Comparison of ENCODE assay signal across 8 mouse cellular contexts in genomic region chr12:111007134-111008103, GRCm38 (mm10). TPM values are rescaled to one million over a fixed set of nuclear protein-coding genes. Genes with fewer than 3 reads are reported as not detected.
DNase-seq lines count a peak whose midpoint lies in the region; ATAC-seq and TF ChIP-seq lines count a peak whose summit lies in the region.

No protein-coding gene starts in this region.

- no peak overlapping the region for H3K9ac ChIP-seq in forebrain, postnatal 0 days
- no peak overlapping the region for H3K9ac ChIP-seq in forebrain, embryonic 12.5 days
- H3K9ac ChIP-seq in heart, embryonic 14.5 days (ENCODE audit: low read length) = peak overlapping the region; percentile 30; the same call in 1 of the 2 replicates
- H3K9ac ChIP-seq in stomach, embryonic 16.5 days (ENCODE audit: low read length) = peak overlapping the region; percentile 46

- H3K4me2 ChIP-seq in forebrain, postnatal 0 days (ENCODE audit: low read depth) = no peak overlapping the region
- H3K4me2 ChIP-seq in forebrain, embryonic 12.5 days = no peak overlapping the region
- peak overlapping the region; percentile 9; the same call in 1 of the 2 replicates for H3K4me2 ChIP-seq in heart, embryonic 14.5 days (ENCODE audit: low read length)
- H3K4me2 ChIP-seq in stomach, embryonic 16.5 days (ENCODE audit: low read depth, low read length) = no peak overlapping the region; the same call in 1 of the 2 replicates

- no peaks in the 10 kb centered on the region for H3K36me3 ChIP-seq in forebrain, postnatal 0 days (ENCODE audit: insufficient read depth)
- no peaks in the 10 kb centered on the region for H3K36me3 ChIP-seq in forebrain, embryonic 12.5 days (replicated peaks)
- no peaks in the 10 kb centered on the region for H3K36me3 ChIP-seq in heart, embryonic 14.5 days (ENCODE audit: control insufficient read depth, insufficient read depth, low read length)
- no peaks in the 10 kb centered on the region for H3K36me3 ChIP-seq in stomach, embryonic 16.5 days (ENCODE audit: control insufficient read depth, insufficient read depth, low read length)

- DNase-seq in forebrain, postnatal 0 days = peak; percentile 6
- peak; percentile 79 for DNase-seq in adrenal gland, adult 2 months
- DNase-seq in liver = peak; percentile 69
- no peak for DNase-seq in left cerebral cortex, postnatal 36 days (ENCODE audit: low spot score in 2 of 2)
- no peak for DNase-seq in right cerebral cortex, postnatal 10 days (ENCODE audit: low spot score in 2 of 2)

- H3K27me3 ChIP-seq in forebrain, postnatal 0 days (ENCODE audit: insufficient read depth, low read length) = no peaks in the 10 kb centered on the region
- H3K27me3 ChIP-seq in forebrain, embryonic 12.5 days = no peaks in the 10 kb centered on the region
- no peaks in the 10 kb centered on the region for H3K27me3 ChIP-seq in heart, embryonic 14.5 days (ENCODE audit: control insufficient read depth, insufficient read depth, low read length)
- H3K27me3 ChIP-seq in stomach, embryonic 16.5 days (ENCODE audit: control insufficient read depth, insufficient read depth, low read length) = no peaks in the 10 kb centered on the region

- intact Hi-C loops in left cerebral cortex, postnatal 36 days (cut with DNase I) = no loop called here

- TF ChIP-seq CTCF in forebrain, postnatal 0 days (IDR thresholded peaks at IDR 0.05; ENCODE audit: low read depth) = no peak

- no peaks in the 10 kb centered on the region for H3K4me1 ChIP-seq in forebrain, postnatal 0 days (ENCODE audit: insufficient read depth)
- peaks cover 17% of the 10 kb centered on the region; the same call in 1 of the 2 replicates for H3K4me1 ChIP-seq in forebrain, embryonic 12.5 days
- H3K4me1 ChIP-seq in heart, embryonic 14.5 days (ENCODE audit: control insufficient read depth in 2 of 2, insufficient read depth in 2 of 2, low read length in 2 of 2) = peaks cover 41 to 54% of the 10 kb centered on the region in 2 experiments
- H3K4me1 ChIP-seq in stomach, embryonic 16.5 days (ENCODE audit: control insufficient read depth, insufficient read depth, low read length) = peaks cover 40% of the 10 kb centered on the region

- no peak overlapping the region for H3K27ac ChIP-seq in forebrain, postnatal 0 days (ENCODE audit: low read depth, low read length)
- H3K27ac ChIP-seq in forebrain, embryonic 12.5 days = no peak overlapping the region
- H3K27ac ChIP-seq in heart, embryonic 14.5 days (replicated peaks in 1 of 2; ENCODE audit: control insufficient read depth in 1 of 2, insufficient read depth in 1 of 2, low read depth in 2 of 2, low read length in 2 of 2) = peak overlapping the region; percentile 55 to 70
- H3K27ac ChIP-seq in stomach, embryonic 16.5 days (ENCODE audit: low read length) = peak overlapping the region; percentile 90

- WGBS in forebrain, postnatal 0 days = 74% methylated on average over 14 of the region's 14 CpGs
- 75% methylated on average over 14 of the region's 14 CpGs for WGBS in forebrain, embryonic 12.5 days
- 42% methylated on average over 14 of the region's 14 CpGs for WGBS in heart, embryonic 14.5 days
- WGBS in stomach, embryonic 16.5 days = 54% methylated on average over 14 of the region's 14 CpGs

- no peaks in the 10 kb centered on the region for H3K9me3 ChIP-seq in forebrain, postnatal 0 days (ENCODE audit: low read length)
- no peaks in the 10 kb centered on the region for H3K9me3 ChIP-seq in forebrain, embryonic 12.5 days
- 0 out of 2 replicates have a peak, but pooled peaks cover 1% of the 10 kb centered on the region for H3K9me3 ChIP-seq in heart, embryonic 14.5 days (ENCODE audit: control insufficient read depth, low read length)
- no peaks in the 10 kb centered on the region; the same call in 1 of the 2 replicates for H3K9me3 ChIP-seq in stomach, embryonic 16.5 days (replicated peaks; ENCODE audit: control insufficient read depth, low read length)

- H3K4me3 ChIP-seq in forebrain, postnatal 0 days (ENCODE audit: low read depth, low read length) = no peak overlapping the region
- no peak overlapping the region for H3K4me3 ChIP-seq in forebrain, embryonic 12.5 days (replicated peaks)
- H3K4me3 ChIP-seq in heart, embryonic 14.5 days (ENCODE audit: control insufficient read depth in 1 of 2, insufficient read depth in 1 of 2, low read depth in 1 of 2, low read length in 2 of 2) = no peak overlapping the region
- H3K4me3 ChIP-seq in stomach, embryonic 16.5 days (replicated peaks; ENCODE audit: low read length) = no peak overlapping the region

- no peak for ATAC-seq in forebrain, postnatal 0 days
- no peak for ATAC-seq in forebrain, embryonic 12.5 days (ENCODE audit: low FRiP score)
- ATAC-seq in heart, embryonic 14.5 days (ENCODE audit: insufficient number of reproducible peaks, insufficient read depth, low FRiP score, low read depth) = peak; percentile 64
- peak; percentile 81 for ATAC-seq in stomach, embryonic 16.5 days (ENCODE audit: insufficient read depth, low FRiP score)

RNA-seq across cellular contexts. Expression of gene Ankrd9, which starts 28.6 kb away (rescaled TPM):
- 7.6 and 8.7 TPM in 2 replicates for total RNA-seq in forebrain, postnatal 0 days (2014; rRNA removed)
- polyA plus RNA-seq in forebrain, postnatal 0 days (2015; fragmentation: Nextera tagmentation; extraction: Ambion mirVana) = 7.8 and 10.2 TPM in 2 replicates
- 15.0 and 15.5 TPM in 2 replicates for polyA plus RNA-seq in forebrain, embryonic 12.5 days (2016; fragmentation: Nextera tagmentation; extraction: Ambion mirVana)
- total RNA-seq in adrenal gland, adult 2 months (2021) = 10 to 100 TPM; 30.4 to 42.7 TPM
- 90.6 and 110 TPM in 2 replicates for polyA plus RNA-seq in adrenal gland, adult 2 months (2012; rRNA removed)
- 10.8 TPM in 2 replicates for polyA plus RNA-seq in heart, embryonic 14.5 days (2014; fragmentation: Nextera tagmentation; extraction: Ambion mirVana)
- polyA plus RNA-seq in stomach, embryonic 16.5 days (2015; fragmentation: Nextera tagmentation; extraction: Ambion mirVana) = 17.4 and 18.5 TPM in 2 replicates
- total RNA-seq in left cerebral cortex, postnatal 36 days (2021) = 10 to 100 TPM; 15.1 to 19.4 TPM

RNA-seq across cellular contexts. Expression of gene Rcor1, which starts 31.7 kb away (rescaled TPM):
- 14.0 and 16.2 TPM in 2 replicates for total RNA-seq in forebrain, postnatal 0 days (2014; rRNA removed)
- polyA plus RNA-seq in forebrain, postnatal 0 days (2015; fragmentation: Nextera tagmentation; extraction: Ambion mirVana) = 3.2 and 4.3 TPM in 2 replicates
- polyA plus RNA-seq in forebrain, embryonic 12.5 days (2016; fragmentation: Nextera tagmentation; extraction: Ambion mirVana) = 10.1 and 10.7 TPM in 2 replicates
- 10 to 100 TPM; 35.7 to 63.8 TPM for total RNA-seq in adrenal gland, adult 2 months (2021)
- 5.3 and 8.0 TPM in 2 replicates for polyA plus RNA-seq in adrenal gland, adult 2 months (2012; rRNA removed)
- polyA plus RNA-seq in heart, embryonic 14.5 days (2014; fragmentation: Nextera tagmentation; extraction: Ambion mirVana) = 12.3 and 12.6 TPM in 2 replicates
- 9.5 and 10.9 TPM in 2 replicates for polyA plus RNA-seq in stomach, embryonic 16.5 days (2015; fragmentation: Nextera tagmentation; extraction: Ambion mirVana)
- 10 to 100 TPM; 14.5 to 18.7 TPM for total RNA-seq in left cerebral cortex, postnatal 36 days (2021)

Comparison
In these comparisons a context has a peak if more than half of its experiments do, and no peak if none do; other contexts are left out.
1. ATAC-seq: peak in heart, embryonic 14.5 days (single experiment) and stomach, embryonic 16.5 days (single experiment); none in forebrain, postnatal 0 days (single experiment) and forebrain, embryonic 12.5 days (single experiment).
2. DNase-seq: peak in forebrain, postnatal 0 days (single experiment), adrenal gland, adult 2 months (single experiment) and liver (single experiment); none in left cerebral cortex, postnatal 36 days (0 of 2) and right cerebral cortex, postnatal 10 days (0 of 2).
3. H3K27ac ChIP-seq: peak in heart, embryonic 14.5 days (2 of 2) and stomach, embryonic 16.5 days (single experiment); none in forebrain, postnatal 0 days (single experiment) and forebrain, embryonic 12.5 days (single experiment).
4. H3K9ac ChIP-seq: peak in heart, embryonic 14.5 days (single experiment) and stomach, embryonic 16.5 days (single experiment); none in forebrain, postnatal 0 days (single experiment) and forebrain, embryonic 12.5 days (single experiment).